Mouse (Mus musculus): ENCODE measurements around the gene Col25a1.

The Col25a1 gene

GRCm38 (mm10) chr3:130327039-130328015, 196.0 kb downstream of the Col25a1 start:
- DNase-seq (ENCODE audit: low spot score), result no peak

GRCm38 (mm10) chr3:130328909-130329308, 197.6 kb downstream of the Col25a1 start:
- DNase-seq (ENCODE audit: low spot score), result no peak

- DNase-seq (ENCODE audit: low spot score), result no peak
Measured at GRCm38 (mm10) chr3:130329833-130330555, 198.7 kb downstream of the Col25a1 start.

- no peak for DNase-seq (ENCODE audit: low spot score)
Measured at GRCm38 (mm10) chr3:130330556-130330950, 199.3 kb downstream of the Col25a1 start.

GRCm38 (mm10) chr3:130332347-130332913, 201.1 kb downstream of the Col25a1 start:
- no peak for DNase-seq (ENCODE audit: low spot score)

- peak; percentile 5 for DNase-seq (ENCODE audit: low spot score)
Measured at GRCm38 (mm10) chr3:130337857-130338256, 206.6 kb downstream of the Col25a1 start.

GRCm38 (mm10) chr3:130338371-130338770, 207.1 kb downstream of the Col25a1 start:
- no peak for DNase-seq (ENCODE audit: low spot score)

GRCm38 (mm10) chr3:130350161-130350560, 218.9 kb downstream of the Col25a1 start:
- no peak for DNase-seq (ENCODE audit: low spot score)

GRCm38 (mm10) chr3:130354399-130355039, 223.2 kb downstream of the Col25a1 start:
- no peak for DNase-seq (ENCODE audit: low spot score)

- no peak for DNase-seq (ENCODE audit: low spot score)
Measured at GRCm38 (mm10) chr3:130356575-130357173, 225.4 kb downstream of the Col25a1 start.

GRCm38 (mm10) chr3:130360813-130361212, 229.5 kb downstream of the Col25a1 start:
- DNase-seq (ENCODE audit: low spot score), result no peak

- DNase-seq (ENCODE audit: low spot score), result no peak
Measured at GRCm38 (mm10) chr3:130361922-130362321, 230.6 kb downstream of the Col25a1 start.

- DNase-seq (ENCODE audit: low spot score), result no peak
Measured at GRCm38 (mm10) chr3:130362797-130363367, 231.6 kb downstream of the Col25a1 start.

GRCm38 (mm10) chr3:130366917-130367610, 235.8 kb downstream of the Col25a1 start:
- DNase-seq (ENCODE audit: low spot score), result no peak

- no peak for DNase-seq (ENCODE audit: low spot score)
Measured at GRCm38 (mm10) chr3:130368352-130368751, 237.1 kb downstream of the Col25a1 start.

GRCm38 (mm10) chr3:130369113-130369512, 237.8 kb downstream of the Col25a1 start:
- no peak for DNase-seq (ENCODE audit: low spot score)

GRCm38 (mm10) chr3:130370167-130370566, 238.9 kb downstream of the Col25a1 start:
- DNase-seq (ENCODE audit: low spot score), result no peak

- DNase-seq (ENCODE audit: low spot score), result no peak
Measured at GRCm38 (mm10) chr3:130373145-130373544, 241.8 kb downstream of the Col25a1 start.

- no peak for DNase-seq (ENCODE audit: low spot score)
Measured at GRCm38 (mm10) chr3:130374620-130375341, 243.5 kb downstream of the Col25a1 start.

- DNase-seq (ENCODE audit: low spot score), result no peak
Measured at GRCm38 (mm10) chr3:130377786-130378185, 246.5 kb downstream of the Col25a1 start.
